Mouse (Mus musculus) CH12.LX (cell line): Measurements from ENCODE around the gene Grid2. TPM values are rescaled to one million over a fixed set of nuclear protein-coding genes. Genes with fewer than 3 reads are reported as not detected.

ENCODE experiments used
- DNase-seq: peaks from one replicate; pipeline ENCODE4 v3.0.0-alpha.2; 2013; ENCODE audit errors: extremely low read depth
- H3K27ac ChIP-seq: 2 replicates; pipeline ENCODE4 v1.5.1; 2012; ENCODE audit warnings: low read depth, mild to moderate bottlenecking, control low read depth, moderate library complexity; ENCODE audit not compliant: insufficient read depth
- H3K27me3 ChIP-seq: replicated peaks from 2 replicates; pipeline ENCODE3; 2012; ENCODE audit warnings: inconsistent platforms
- H3K36me3 ChIP-seq, 2 experiments: replicated peaks in 1 of 2; 2 replicates each; pipeline versions ENCODE3 to v1.6.1; 2012; ENCODE audit warnings: inconsistent platforms in 1 of 2, low read length in 1 of 2, mild to moderate bottlenecking in 1 of 2, mixed read lengths in 1 of 2, moderate library complexity in 1 of 2; ENCODE audit not compliant: control insufficient read depth in 1 of 2, insufficient read depth in 1 of 2
- H3K4me1 ChIP-seq, 2 experiments: 2 replicates each; pipeline ENCODE4 v1.6.1; 2012; ENCODE audit warnings: inconsistent platforms in 1 of 2, moderate library complexity in 1 of 2; ENCODE audit not compliant: insufficient read depth in 2 of 2, control insufficient read depth in 1 of 2
- H3K4me2 ChIP-seq: 2 replicates; pipeline ENCODE4 v1.6.1; 2012; ENCODE audit warnings: low read depth, mild to moderate bottlenecking, control low read depth; ENCODE audit not compliant: poor library complexity, insufficient read depth, severe bottlenecking
- H3K4me3 ChIP-seq, 3 experiments: fragments of 150-350 bp in 1 of 3; sonication (generic) in 1 of 3; replicated peaks in 1 of 3; 2 replicates each; pipeline versions ENCODE3 to v1.5.1; 2011 to 2012; ENCODE audit warnings: low read depth in 2 of 3, low read length in 2 of 3, mild to moderate bottlenecking in 2 of 3, moderate library complexity in 2 of 3, control low read depth in 1 of 3, improper control_type of control experiment in 1 of 3, inconsistent platforms in 1 of 3, mixed read lengths in 1 of 3; ENCODE audit not compliant: poor library complexity in 1 of 3
- H3K79me2 ChIP-seq: replicated peaks from 2 replicates; pipeline ENCODE4 v1.6.1; 2012; ENCODE audit warnings: mild to moderate bottlenecking, moderate library complexity; ENCODE audit not compliant: control insufficient read depth, poor library complexity, insufficient read depth, severe bottlenecking; ENCODE audit errors: extremely low read depth
- H3K9ac ChIP-seq: 2 replicates; pipeline ENCODE4 v1.6.1; 2012; ENCODE audit warnings: low read depth, mild to moderate bottlenecking, control low read depth, moderate library complexity; ENCODE audit not compliant: insufficient read depth
- H3K9me3 ChIP-seq: replicated peaks from 2 replicates; pipeline ENCODE3; 2012; ENCODE audit warnings: low read length, inconsistent platforms, mixed read lengths
- CHD1 ChIP-seq: IDR thresholded peaks from 2 replicates; pipeline ENCODE4 v1.6.1; 2012; ENCODE audit warnings: low read depth, low read length, improper control_type of control experiment, inconsistent platforms
- ETS1 ChIP-seq: conservative IDR thresholded peaks from 2 replicates; pipeline ENCODE4 v1.6.1; 2012; ENCODE audit warnings: low read depth, mild to moderate bottlenecking, inconsistent platforms, low read length, improper control_type of control experiment, moderate library complexity
- GABPA ChIP-seq: IDR thresholded peaks from 2 replicates; pipeline ENCODE4 v1.6.1; 2012; ENCODE audit warnings: low read depth, low read length, improper control_type of control experiment, inconsistent platforms; ENCODE audit not compliant: insufficient replicate concordance
- IRF4 ChIP-seq: IDR thresholded peaks from 2 replicates; pipeline ENCODE4 v1.6.1; 2014; ENCODE audit warnings: low read depth, mild to moderate bottlenecking, inconsistent platforms, low read length, improper control_type of control experiment
- JUN ChIP-seq: IDR thresholded peaks from 2 replicates; pipeline ENCODE4 v1.6.1; 2011; ENCODE audit warnings: low read depth, mild to moderate bottlenecking, low read length, improper control_type of control experiment, moderate library complexity; ENCODE audit not compliant: insufficient read depth
- KAT2A ChIP-seq: IDR thresholded peaks from 2 replicates; pipeline ENCODE4 v1.6.1; 2012; ENCODE audit warnings: low read length, improper control_type of control experiment, inconsistent platforms; ENCODE audit not compliant: insufficient replicate concordance
- MAFK ChIP-seq: IDR thresholded peaks from 2 replicates; pipeline ENCODE4 v1.6.1; 2011; ENCODE audit warnings: low read length, improper control_type of control experiment; ENCODE audit not compliant: insufficient replicate concordance
- MAX ChIP-seq: IDR thresholded peaks from 2 replicates; pipeline ENCODE4 v1.6.1; 2011; ENCODE audit warnings: low read length, improper control_type of control experiment
- MEF2A ChIP-seq: IDR thresholded peaks from 2 replicates; pipeline ENCODE4 v1.6.1; 2014; ENCODE audit warnings: low read depth, mild to moderate bottlenecking, inconsistent platforms, low read length, improper control_type of control experiment, borderline replicate concordance
- MXI1 ChIP-seq: IDR thresholded peaks from 2 replicates; pipeline ENCODE4 v1.6.1; 2011; ENCODE audit warnings: mild to moderate bottlenecking, low read depth, low read length, improper control_type of control experiment
- RAD21 ChIP-seq: IDR thresholded peaks from 2 replicates; pipeline ENCODE4 v1.6.1; 2011; ENCODE audit warnings: low read depth, mild to moderate bottlenecking, low read length, improper control_type of control experiment, moderate library complexity
- RCOR1 ChIP-seq: conservative IDR thresholded peaks from 2 replicates; pipeline ENCODE4 v1.6.1; 2012; ENCODE audit warnings: low read depth, mild to moderate bottlenecking, inconsistent platforms, low read length, improper control_type of control experiment
- SIN3A ChIP-seq: IDR thresholded peaks from 2 replicates; pipeline ENCODE4 v1.6.1; 2012; ENCODE audit warnings: low read length, improper control_type of control experiment, inconsistent platforms
- SMC3 ChIP-seq: IDR thresholded peaks from 2 replicates; pipeline ENCODE4 v1.6.1; 2011; ENCODE audit warnings: low read depth, low read length, improper control_type of control experiment
- USF1 ChIP-seq: IDR thresholded peaks from 2 replicates; pipeline ENCODE4 v1.6.1; 2014; ENCODE audit warnings: low read depth, mild to moderate bottlenecking, inconsistent platforms, low read length, improper control_type of control experiment
- USF2 ChIP-seq: conservative IDR thresholded peaks from 2 replicates; pipeline ENCODE4 v1.6.1; 2011; ENCODE audit warnings: low read depth, low read length, improper control_type of control experiment
- ZC3H11A ChIP-seq: IDR thresholded peaks from 2 replicates; pipeline ENCODE4 v1.6.1; 2012; ENCODE audit warnings: low read depth, mild to moderate bottlenecking, inconsistent platforms, low read length, improper control_type of control experiment
- dilution Hi-C: fragments of 300-500 bp; cut with MboI; formaldehyde crosslinking; loops from 2 replicates; pipeline ENCODE4 v1.14.3; 2020; ENCODE audit warnings: low sequenced_read_pairs; ENCODE audit not compliant: extremely low pct_unique_long_range_greater_than_20kb, extremely low pct_ligation_motif_present
- in situ Hi-C: fragments of 300-500 bp; cut with MboI; formaldehyde crosslinking; loops from 3 replicates; pipeline ENCODE4 v1.14.3; 2019; ENCODE audit warnings: low sequenced_read_pairs, low pct_ligation_motif_present, low pct_unique_long_range_greater_than_20kb, mixed read lengths
- polyA plus RNA-seq: library from polyadenylated mRNA; unstranded; fragments of >175 nt; gene quantifications from 2 replicates; pipeline ENCODE4 v1.2.1, GENCODE M21; 2012; ENCODE audit warnings: low read depth; ENCODE audit not compliant: insufficient read length
- total RNA-seq, 2 experiments: library from RNA; depleted of rRNA; stranded (reverse); fragments of 300-350 nt in 1 of 2; fragments of >200 nt in 1 of 2; gene quantifications; 2 replicates each; pipeline ENCODE4 v1.2.3; 2012 to 2014

Grid2 gene
- total and polyA plus RNA-seq, 3 experiments: not detected

DNA sequence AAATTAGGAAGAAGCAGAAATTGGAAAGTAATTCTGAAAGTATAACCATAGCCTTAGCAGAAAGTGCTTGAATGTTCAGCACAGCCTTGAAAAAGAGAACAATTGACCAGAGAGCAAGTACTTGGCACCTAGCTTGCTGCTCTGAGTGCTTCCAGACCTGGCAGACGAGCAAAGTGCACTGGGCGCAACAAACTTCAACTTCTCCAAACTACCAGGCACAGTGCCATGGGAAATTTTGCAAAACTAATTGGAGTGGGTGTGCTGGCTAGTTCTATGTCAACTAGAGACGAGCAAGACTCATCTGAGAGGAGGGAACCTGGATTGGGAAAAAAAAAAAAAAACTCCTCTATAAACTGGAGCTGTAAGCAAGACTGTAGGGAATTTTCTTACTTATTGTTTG is 980.7 kb downstream of the Grid2 start:
- H3K27me3 ChIP-seq: no peaks in the 10 kb centered on the region
- no peaks in the 10 kb centered on the region for H3K79me2 ChIP-seq
- DNase-seq: no peak
- TF ChIP-seq RAD21 (no peak), JUN (no peak), ETS1 (no peak), GABPA (no peak), MXI1 (no peak), CHD1 (no peak), USF1 (no peak), USF2 (no peak), MAX (no peak)
- no peaks in the 10 kb centered on the region for H3K4me1 ChIP-seq
- H3K4me3 ChIP-seq: no peak overlapping the region
- no peak overlapping the region for H3K27ac ChIP-seq
- in situ Hi-C loops: no loop called here
- no peaks in the 10 kb centered on the region for H3K36me3 ChIP-seq
- no peak overlapping the region for H3K9ac ChIP-seq
- H3K9me3 ChIP-seq: peaks cover 28% of the 10 kb centered on the region
- dilution Hi-C loops: no loop called here
- H3K4me2 ChIP-seq: no peak overlapping the region

DNA sequence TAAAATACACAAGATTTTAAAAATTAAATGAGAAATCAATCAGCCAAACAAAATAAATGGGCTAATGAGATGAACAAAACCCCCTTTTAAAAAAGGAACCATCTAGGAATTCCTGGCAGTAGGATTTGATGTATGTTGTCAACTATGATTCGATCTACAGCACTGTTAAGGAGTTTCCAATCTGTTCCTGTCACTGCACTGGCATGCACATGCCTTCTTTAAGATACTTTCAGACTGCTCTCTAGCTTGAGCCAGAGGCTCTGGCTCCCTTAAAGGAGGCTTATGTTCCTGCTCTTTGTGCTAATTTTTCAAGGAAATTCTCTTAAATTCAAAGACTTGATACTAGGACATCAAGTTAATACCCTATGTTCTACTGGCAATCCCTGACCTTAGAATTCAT is 984.9 kb downstream of the Grid2 start:
- no peak overlapping the region for H3K27ac ChIP-seq
- no peak for DNase-seq
- TF ChIP-seq CHD1 (no peak), MEF2A (no peak), ZC3H11A (no peak), RCOR1 (no peak), KAT2A (no peak), SMC3 (no peak), SIN3A (no peak), MAFK (no peak), IRF4 (no peak)
- H3K9ac ChIP-seq: no peak overlapping the region
- dilution Hi-C loops: no loop called here
- in situ Hi-C loops: no loop called here
- no peaks in the 10 kb centered on the region for H3K27me3 ChIP-seq
- H3K36me3 ChIP-seq: no peaks in the 10 kb centered on the region
- no peaks in the 10 kb centered on the region for H3K4me1 ChIP-seq
- no peak overlapping the region for H3K4me2 ChIP-seq
- H3K4me3 ChIP-seq: no peak overlapping the region
- H3K9me3 ChIP-seq: peaks cover 32% of the 10 kb centered on the region
- no peaks in the 10 kb centered on the region for H3K79me2 ChIP-seq
